Mouse (Mus musculus) hindbrain, embryonic 14.5 days (tissue): Measurements from ENCODE around the gene Map3k9. TPM values are rescaled to one million over a fixed set of nuclear protein-coding genes. Genes with fewer than 3 reads are reported as not detected.

Experiments used
- ATAC-seq: fragments of 200-750 bp; cut with Nextera tagmentation; 2 replicates; pipeline ENCODE4 v1.8.0; 2017; ENCODE audit warnings: moderate number of reproducible peaks, mild to moderate bottlenecking, moderate TSS enrichment, moderate library complexity; ENCODE audit not compliant: low FRiP score
- DNase-seq: peaks from one replicate; pipeline ENCODE4 v3.0.0-alpha.2; 2015; ENCODE audit warnings: low spot score
- H3K27ac ChIP-seq: fragments of 300-500 bp; sonication (generic); 2 replicates; pipeline ENCODE4 v1.5.1; 2014; ENCODE audit warnings: mild to moderate bottlenecking, moderate library complexity
- H3K27me3 ChIP-seq: fragments of 300-500 bp; sonication (generic); 2 replicates; pipeline ENCODE4 v1.6.1; 2014; ENCODE audit warnings: mild to moderate bottlenecking, low read length, mixed read lengths; ENCODE audit not compliant: control insufficient read depth, insufficient read depth
- H3K36me3 ChIP-seq: fragments of 300-500 bp; sonication (generic); replicated peaks from 2 replicates; pipeline ENCODE4 v1.6.1; 2014; ENCODE audit not compliant: control insufficient read depth, insufficient read depth
- H3K4me1 ChIP-seq: fragments of 300-500 bp; sonication (generic); replicated peaks from 2 replicates; pipeline ENCODE4 v1.6.1; 2014; ENCODE audit warnings: antibody characterized with exemption, low read length, mixed read lengths; ENCODE audit not compliant: control insufficient read depth, insufficient read depth
- H3K4me2 ChIP-seq: fragments of 300-500 bp; sonication (generic); replicated peaks from 2 replicates; pipeline ENCODE4 v1.6.1; 2014; ENCODE audit warnings: mild to moderate bottlenecking, moderate library complexity
- H3K4me3 ChIP-seq: fragments of 300-500 bp; sonication (generic); replicated peaks from 2 replicates; pipeline ENCODE4 v1.5.1; 2014; ENCODE audit warnings: mild to moderate bottlenecking, low read length
- H3K9ac ChIP-seq: fragments of 300-500 bp; sonication (generic); 2 replicates; pipeline ENCODE4 v1.6.1; 2014
- H3K9me3 ChIP-seq: fragments of 300-500 bp; sonication (generic); 2 replicates; pipeline ENCODE4 v1.6.1; 2016; ENCODE audit warnings: low read length; ENCODE audit not compliant: control insufficient read depth
- WGBS: fragments of 180-500 bp; shearing (Covaris S2); extraction: QIAGEN DNeasy Blood & Tissue Kit; methylation state at CpG from one replicate; pipeline ENCODE4 v1.1.7; 2014; 5-methylcytosine and 5-hydroxymethylcytosine counted together
- polyA plus RNA-seq: library from polyadenylated mRNA; unstranded; fragments of >200 nt; fragmentation: Nextera tagmentation; extraction: Ambion mirVana; gene quantifications from 2 replicates; pipeline ENCODE4 v1.2.1, GENCODE M21; 2014

Map3k9 gene
- 13.3 and 14.7 TPM in 2 replicates for polyA plus RNA-seq

DNA sequence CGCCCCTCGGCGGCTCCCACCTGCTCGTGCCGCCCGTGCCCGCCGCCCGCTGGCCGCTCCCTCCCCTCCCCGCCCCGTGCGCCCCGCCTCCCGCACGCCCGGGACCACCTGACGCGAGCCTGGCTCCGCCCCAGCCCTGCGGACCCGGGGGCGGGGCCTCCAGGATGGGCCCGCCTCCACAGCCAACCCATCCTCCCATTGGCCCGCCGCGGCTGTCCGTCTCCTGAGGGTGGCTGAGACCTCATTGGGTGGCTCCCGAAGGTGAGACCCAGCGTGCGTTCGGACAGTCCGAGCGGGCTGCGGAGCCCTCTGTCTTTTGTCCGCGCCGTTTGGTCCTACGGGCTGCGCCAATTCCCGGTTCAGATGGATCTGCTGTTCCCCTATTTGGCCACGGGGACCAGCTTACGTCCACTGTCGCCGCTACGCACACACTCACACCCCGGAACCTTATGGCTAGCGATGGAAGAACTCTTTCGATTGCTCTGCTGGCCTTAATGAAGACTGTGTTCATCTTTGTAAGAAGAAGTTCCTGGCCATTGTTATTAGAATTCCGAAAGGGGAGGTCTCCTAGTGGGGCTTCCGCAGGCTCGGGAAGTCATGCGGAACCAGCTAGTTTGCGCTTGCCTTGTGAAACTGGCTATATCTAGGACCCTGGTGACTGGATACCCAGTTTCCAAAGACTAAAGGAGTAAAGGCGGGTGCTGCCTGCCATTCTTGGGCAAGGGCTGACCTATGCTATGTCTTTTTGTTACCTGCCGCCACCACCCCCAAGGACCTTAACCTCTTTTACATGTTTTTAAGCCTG, at the start of gene Map3k9:
TSS of gene Map3k9 (minus strand) at position 71 of the 805 bp plus-strand sequence.
- Histone ChIP-seq H3K36me3 (no peaks in the 10 kb centered on the region), H3K4me2 (peak within 1 kb of the TSS; percentile 55), H3K4me3 (peak within 1 kb of the TSS; percentile 90), H3K4me1 (peaks cover 21% of the 10 kb centered on the region), H3K9me3 (no peaks in the 10 kb centered on the region), H3K9ac (peak within 1 kb of the TSS; percentile 90), H3K27me3 (no peaks in the 10 kb centered on the region), H3K27ac (peak within 1 kb of the TSS; percentile 86)
- under 1% methylated on average over 38 of the region's 56 CpGs for WGBS
- ATAC-seq = peak; percentile 97
- peak; percentile 94 for DNase-seq

- DNase-seq (no peak), ATAC-seq (no peak)
- Histone ChIP-seq H3K27me3 (no peaks in the 10 kb centered on the region), H3K9me3 (no peaks in the 10 kb centered on the region), H3K27ac (no peak overlapping the region), H3K4me3 (no peak overlapping the region), H3K36me3 (no peaks in the 10 kb centered on the region), H3K9ac (no peak overlapping the region), H3K4me1 (no peaks in the 10 kb centered on the region), H3K4me2 (no peak overlapping the region)
- 72% methylated on average over 2 of the region's 2 CpGs for WGBS
Observed at GRCm38 (mm10) chr12:81828355-81828754, 47.4 kb upstream of the Map3k9 start.

- Histone ChIP-seq H3K27ac (no peak overlapping the region), H3K4me2 (no peak overlapping the region), H3K9me3 (no peaks in the 10 kb centered on the region), H3K9ac (no peak overlapping the region), H3K4me1 (no peaks in the 10 kb centered on the region), H3K36me3 (no peaks in the 10 kb centered on the region), H3K4me3 (no peak overlapping the region), H3K27me3 (no peaks in the 10 kb centered on the region)
- no peak for ATAC-seq
- 89% methylated on average over 4 of the region's 4 CpGs for WGBS
- DNase-seq = no peak
Observed at GRCm38 (mm10) chr12:81822778-81823480, 42.0 kb upstream of the Map3k9 start.

- Histone ChIP-seq H3K9ac (no peak overlapping the region), H3K4me2 (no peak overlapping the region), H3K9me3 (no peaks in the 10 kb centered on the region), H3K27me3 (no peaks in the 10 kb centered on the region), H3K4me1 (no peaks in the 10 kb centered on the region), H3K36me3 (no peaks in the 10 kb centered on the region), H3K4me3 (no peak overlapping the region), H3K27ac (no peak overlapping the region)
- ATAC-seq (no peak), DNase-seq (no peak)
- 78% methylated on average over 4 of the region's 4 CpGs for WGBS
Observed at GRCm38 (mm10) chr12:81822176-81822575, 41.2 kb upstream of the Map3k9 start.

GRCm38 (mm10) chr12:81820700-81821099, 39.7 kb upstream of the Map3k9 start:
- Histone ChIP-seq H3K4me3 (no peak overlapping the region), H3K27me3 (no peaks in the 10 kb centered on the region), H3K27ac (no peak overlapping the region), H3K36me3 (no peaks in the 10 kb centered on the region), H3K9me3 (no peaks in the 10 kb centered on the region), H3K9ac (no peak overlapping the region), H3K4me2 (no peak overlapping the region), H3K4me1 (no peaks in the 10 kb centered on the region)
- DNase-seq (no peak), ATAC-seq (no peak)
- WGBS = 89% methylated on average over 4 of the region's 4 CpGs

DNA sequence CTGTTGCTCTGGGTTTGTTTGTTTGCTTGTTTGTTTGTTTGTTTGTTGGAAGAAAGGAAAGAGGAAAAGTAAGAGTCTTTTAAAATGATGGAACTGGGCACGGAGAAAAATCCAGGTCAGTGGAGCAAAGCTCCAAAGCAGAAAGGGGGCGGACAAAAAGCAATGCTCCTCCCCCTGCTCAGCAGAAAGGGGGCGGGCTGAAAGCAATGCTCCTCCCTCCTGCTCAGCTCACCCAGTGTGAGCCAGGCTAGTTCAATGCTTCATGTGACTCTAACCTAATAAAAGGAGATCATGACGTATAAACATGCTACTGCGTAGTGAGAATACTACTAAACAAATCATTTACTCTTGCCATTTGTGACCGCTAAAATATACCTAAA, 36.1 kb upstream of the Map3k9 start:
- WGBS = 35% methylated on average over 6 of the region's 6 CpGs
- H3K9me3 ChIP-seq = no peaks in the 10 kb centered on the region
- no peak for DNase-seq
- H3K27me3 ChIP-seq = no peaks in the 10 kb centered on the region
- peak overlapping the region; percentile 28 for H3K27ac ChIP-seq
- ATAC-seq = no peak; the same call in 1 of the 2 replicates
- peak overlapping the region; percentile 33 for H3K4me2 ChIP-seq
- no peak overlapping the region for H3K4me3 ChIP-seq
- H3K4me1 ChIP-seq = no peaks in the 10 kb centered on the region
- no peaks in the 10 kb centered on the region for H3K36me3 ChIP-seq
- H3K9ac ChIP-seq = no peak overlapping the region

DNA sequence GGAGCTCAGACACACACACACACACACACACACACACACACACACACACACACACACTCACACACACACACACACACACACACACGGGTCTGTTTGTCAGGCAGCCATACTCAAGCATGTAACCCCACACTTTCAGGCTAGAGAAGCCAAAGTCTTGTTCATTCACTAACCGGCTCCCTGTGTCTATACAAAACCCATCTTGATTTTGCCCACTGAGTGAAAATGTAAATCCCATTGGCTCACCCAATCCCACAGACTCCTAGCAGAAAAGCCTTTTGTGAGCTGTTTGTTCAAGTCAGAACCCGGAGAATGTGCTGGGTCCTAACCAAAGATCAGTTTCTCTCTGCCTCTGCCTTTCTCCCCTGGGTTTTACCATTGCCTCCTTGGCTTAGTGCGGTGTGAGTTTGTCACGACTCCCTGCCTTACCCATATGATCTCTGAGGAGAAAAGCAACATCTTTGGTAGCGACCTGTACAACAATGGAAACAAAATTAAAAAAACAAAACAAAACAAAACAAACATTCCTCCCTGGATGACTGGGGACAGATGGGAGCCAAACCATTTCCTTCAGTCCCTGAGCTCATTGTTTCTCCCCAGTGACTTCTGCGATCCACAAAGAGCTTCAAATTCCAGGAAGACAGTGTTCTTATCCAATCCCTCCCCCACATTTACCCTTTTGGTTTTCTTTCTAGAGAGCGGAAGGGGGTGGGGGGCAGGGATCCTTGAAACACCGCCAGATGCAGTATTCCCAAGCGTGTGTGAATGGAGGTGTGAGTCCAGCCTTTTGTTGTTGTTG, 35.6 kb upstream of the Map3k9 start:
- Histone ChIP-seq H3K27ac (peak overlapping the region; percentile 28), H3K9me3 (no peaks in the 10 kb centered on the region), H3K4me3 (no peak overlapping the region), H3K36me3 (no peaks in the 10 kb centered on the region), H3K27me3 (no peaks in the 10 kb centered on the region), H3K4me2 (peak overlapping the region; percentile 33), H3K9ac (no peak overlapping the region), H3K4me1 (no peaks in the 10 kb centered on the region)
- ATAC-seq (peak; percentile 40; the same call in 1 of the 2 replicates), DNase-seq (peak; percentile 38)
- 11% methylated on average over 10 of the region's 10 CpGs for WGBS

- Histone ChIP-seq H3K9me3 (no peaks in the 10 kb centered on the region), H3K27ac (no peak overlapping the region), H3K27me3 (no peaks in the 10 kb centered on the region), H3K9ac (no peak overlapping the region), H3K4me1 (no peaks in the 10 kb centered on the region), H3K4me3 (no peak overlapping the region), H3K36me3 (no peaks in the 10 kb centered on the region), H3K4me2 (no peak overlapping the region)
- 96% methylated on average over 5 of the region's 5 CpGs for WGBS
- DNase-seq (no peak), ATAC-seq (no peak)
Observed at GRCm38 (mm10) chr12:81814742-81815141, 33.8 kb upstream of the Map3k9 start.

- no peak overlapping the region for H3K9ac ChIP-seq
- H3K27ac ChIP-seq = no peak overlapping the region
- no peaks in the 10 kb centered on the region for H3K27me3 ChIP-seq
- DNase-seq (no peak), ATAC-seq (no peak)
- H3K4me3 ChIP-seq = no peak overlapping the region
- no peak overlapping the region for H3K4me2 ChIP-seq
- WGBS = 28% methylated on average over 8 of the region's 8 CpGs
- peaks cover 16% of the 10 kb centered on the region for H3K4me1 ChIP-seq
- no peaks in the 10 kb centered on the region for H3K9me3 ChIP-seq
- no peaks in the 10 kb centered on the region for H3K36me3 ChIP-seq
Observed at GRCm38 (mm10) chr12:81810417-81810816, 29.4 kb upstream of the Map3k9 start.
